Mouse (Mus musculus): ENCODE measurements at regions not wholly inside any gene's neighbourhood (a gene's known extent, or its start where the extent isn't known, plus 50 kb on each side); places are given as distances from the start of the nearest gene placed in this dataset.

GRCm38 (mm10) chr4:47846389-47847318 is 198.3 kb upstream of the Nr4a3 start:
- TF ChIP-seq CTCF (IDR thresholded peaks at IDR 0.05; ENCODE audit: low read depth) (no peak), EP300 (IDR thresholded peaks at IDR 0.05; ENCODE audit: low read depth) (no peak)

Measured in heart, postnatal 0 days (tissue).